Mouse (Mus musculus): ENCODE measurements around the gene Vmn1r15. TPM values are rescaled to one million over a fixed set of nuclear protein-coding genes. Genes with fewer than 3 reads are reported as not detected.

The Vmn1r15 gene
- not detected in 2 replicates for polyA plus RNA-seq (2012; ENCODE audit: low replicate concordance)

GRCm38 (mm10) chr6:57257652-57258051 lies at the start of gene Vmn1r15:
Gene Vmn1r15, plus strand, starts transcription at chr6:57257952.

GRCm38 (mm10) chr6:57231386-57231785 lies 26.4 kb upstream of the Vmn1r15 start, which contains the start of gene Vmn1r14:
Gene Vmn1r14, plus strand, starts transcription at chr6:57231686.

Other genes starting within 250 kb of the Vmn1r15 start
- not detected in 2 replicates for gene Vmn1r7, start 232.6 kb upstream of the Vmn1r15 start, polyA plus RNA-seq (2012; ENCODE audit: low replicate concordance)
- gene Vmn1r8, start 225.7 kb upstream of the Vmn1r15 start, polyA plus RNA-seq (2012; ENCODE audit: low replicate concordance): not detected in 2 replicates
- not detected in 2 replicates for gene Vmn1r9, start 191.2 kb upstream of the Vmn1r15 start, polyA plus RNA-seq (2012; ENCODE audit: low replicate concordance)
- gene Vmn1r10, start 148.5 kb upstream of the Vmn1r15 start, polyA plus RNA-seq (2012; ENCODE audit: low replicate concordance): not detected in 2 replicates
- gene Vmn1r11, start 124.5 kb upstream of the Vmn1r15 start, polyA plus RNA-seq (2012; ENCODE audit: low replicate concordance): not detected in 2 replicates
- gene Vmn1r12, start 101.0 kb upstream of the Vmn1r15 start, polyA plus RNA-seq (2012; ENCODE audit: low replicate concordance): not detected in 2 replicates
- gene Vmn1r13, start 54.7 kb upstream of the Vmn1r15 start, polyA plus RNA-seq (2012; ENCODE audit: low replicate concordance): not detected in 2 replicates
- gene Vmn1r14, start 26.3 kb upstream of the Vmn1r15 start, polyA plus RNA-seq (2012; ENCODE audit: low replicate concordance): not detected in 2 replicates
- not detected in 2 replicates for gene Vmn1r16, start 71.5 kb downstream of the Vmn1r15 start, polyA plus RNA-seq (2012; ENCODE audit: low replicate concordance)
- not detected in 2 replicates for gene Vmn1r17, start 105.8 kb downstream of the Vmn1r15 start, polyA plus RNA-seq (2012; ENCODE audit: low replicate concordance)
- not detected in 2 replicates for gene Vmn1r18, start 137.8 kb downstream of the Vmn1r15 start, polyA plus RNA-seq (2012; ENCODE audit: low replicate concordance)
- not detected in 2 replicates for gene Vmn1r19, start 145.8 kb downstream of the Vmn1r15 start, polyA plus RNA-seq (2012; ENCODE audit: low replicate concordance)
- gene Vmn1r20, start 171.0 kb downstream of the Vmn1r15 start, polyA plus RNA-seq (2012; ENCODE audit: low replicate concordance): not detected in 2 replicates